ENCODE assay signal across 24 mouse cellular contexts in genomic region chr9:52110738-52111137, GRCm38 (mm10).
"Had no signal": no experiment of that assay in that cellular context is flagged by ENCODE, and none has a peak within 500 bp of the region (broad histone marks: within the 10 kb centered on the region; RNA-seq: fewer than 3 reads in every experiment).

No protein-coding gene starts in this region.

- H3K27me3 ChIP-seq: heart, embryonic 12.5 days; hindbrain, embryonic 12.5 days; limb, embryonic 12.5 days had no signal

- H3K9ac ChIP-seq: heart, embryonic 12.5 days; hindbrain, embryonic 12.5 days; hindbrain, embryonic 14.5 days; intestine, embryonic 15.5 days; limb, embryonic 12.5 days had no signal

- H3K4me3 ChIP-seq: gastrocnemius, adult 2 months; heart, embryonic 10.5 days; heart, embryonic 12.5 days; hindbrain, embryonic 10.5 days; hindbrain, embryonic 12.5 days; intestine, embryonic 15.5 days; layer of hippocampus, adult 2 months; left cerebral cortex, adult 2 months; limb, embryonic 10.5 days; limb, embryonic 12.5 days had no signal

- H3K4me2 ChIP-seq: heart, embryonic 12.5 days; hindbrain, embryonic 12.5 days; hindbrain, embryonic 14.5 days; intestine, embryonic 15.5 days; limb, embryonic 12.5 days had no signal

- DNase-seq: gastrocnemius, adult 2 months; gastrocnemius, postnatal 14 days; gastrocnemius, postnatal 36 days; heart, adult 18-20 months; heart, postnatal 10 days; heart, postnatal 4 days; kidney, adult 18-20 months; kidney, adult 8-10 months; kidney, postnatal 10 days; kidney, postnatal 25 days; kidney, postnatal 4 days had no signal

- ATAC-seq: hindbrain, embryonic 16.5 days; inflammation-experienced regulatory T-cells, adult 6 months; intestine, embryonic 15.5 days; intestine, postnatal 0 days had no signal

- H3K9me3 ChIP-seq: heart, embryonic 10.5 days; heart, embryonic 12.5 days; hindbrain, embryonic 10.5 days; hindbrain, embryonic 12.5 days; intestine, embryonic 15.5 days; limb, embryonic 10.5 days; limb, embryonic 12.5 days had no signal

- H3K4me1 ChIP-seq: hindbrain, embryonic 10.5 days; hindbrain, embryonic 12.5 days; intestine, embryonic 15.5 days; limb, embryonic 10.5 days; limb, embryonic 12.5 days had no signal

- H3K27ac ChIP-seq: gastrocnemius, adult 2 months; heart, embryonic 10.5 days; hindbrain, embryonic 10.5 days; hindbrain, embryonic 12.5 days; hindbrain, embryonic 14.5 days; intestine, embryonic 15.5 days; layer of hippocampus, adult 2 months; left cerebral cortex, adult 2 months; limb, embryonic 10.5 days; limb, embryonic 12.5 days had no signal
